Mouse (Mus musculus) left cerebral cortex, postnatal 4 days (tissue): ENCODE results near the gene Pnpla7. TPM values are rescaled to one million over a fixed set of nuclear protein-coding genes. Genes with fewer than 3 reads are reported as not detected.
"Not testable (repeated sequence)": the region's sequence is repeated elsewhere in the genome, so short reads cannot be mapped to it uniquely, and the experiment has no call there.

Source experiments
- DNase-seq: peaks from one replicate; pipeline ENCODE4 v3.0.0-alpha.2; 2022
- intact Hi-C: fragments of 180-260 bp; cut with DNase I; formaldehyde crosslinking; loops from one replicate; pipeline ENCODE4 v1.15.1; 2025
- total RNA-seq, 2 experiments: library from RNA; stranded (reverse); gene quantifications; 2 replicates each; pipeline ENCODE4 v1.2.3; 2021

Pnpla7 gene
- 1 to 10 TPM; 7.0 to 8.4 TPM for total RNA-seq

- intact Hi-C loops: no loop called here
- peak; percentile 71 for DNase-seq
These were observed at the start of gene Pnpla7 for GRCm38 (mm10) chr2:24975704-24976297. TSS of gene Pnpla7 (plus strand) at chr2:24976033.

GRCm38 (mm10) chr2:24926345-24926964 is 49.4 kb upstream of the Pnpla7 start:
- intact Hi-C loops: no loop called here
- DNase-seq: no peak

- intact Hi-C loops: no loop called here
- no peak for DNase-seq
These were observed 48.9 kb upstream of the Pnpla7 start for GRCm38 (mm10) chr2:24926965-24927358.

- intact Hi-C loops: no loop called here
- peak; percentile 22 for DNase-seq
These were observed 47.9 kb upstream of the Pnpla7 start for GRCm38 (mm10) chr2:24927810-24928479.

GRCm38 (mm10) chr2:24929119-24929518 is 46.7 kb upstream of the Pnpla7 start:
- no peak for DNase-seq
- intact Hi-C loops: no loop called here

- no peak for DNase-seq
- intact Hi-C loops: no loop called here
These were observed 46.2 kb upstream of the Pnpla7 start for GRCm38 (mm10) chr2:24929593-24929992.

- intact Hi-C loops: no loop called here
- DNase-seq: no peak
These were observed 41.3 kb upstream of the Pnpla7 start for GRCm38 (mm10) chr2:24934441-24934963.

- DNase-seq: peak; percentile 90
- intact Hi-C loops: no loop called here
These were observed 40.6 kb upstream of the Pnpla7 start, which contains the start of gene Arrdc1 for GRCm38 (mm10) chr2:24935057-24935796. TSS of gene Arrdc1 (minus strand) at chr2:24935252.

- intact Hi-C loops: no loop called here
- DNase-seq: no peak
These were observed 33.7 kb upstream of the Pnpla7 start for GRCm38 (mm10) chr2:24942092-24942491.

GRCm38 (mm10) chr2:24944304-24944703 is 31.5 kb upstream of the Pnpla7 start:
- intact Hi-C loops, DNase-seq: not testable (repeated sequence)

- DNase-seq: peak; percentile 99
- intact Hi-C loops: no loop called here
These were observed 26.2 kb upstream of the Pnpla7 start, which contains the start of gene Zmynd19 for GRCm38 (mm10) chr2:24949421-24950188. TSS of gene Zmynd19 (plus strand) at chr2:24949792.

- intact Hi-C loops: no loop called here
- no peak for DNase-seq
These were observed 25.7 kb upstream of the Pnpla7 start for GRCm38 (mm10) chr2:24950189-24950535.

- intact Hi-C loops: no loop called here
- DNase-seq: no peak
These were observed 23.2 kb upstream of the Pnpla7 start for GRCm38 (mm10) chr2:24952537-24953055.

- intact Hi-C loops: no loop called here
- DNase-seq: peak; percentile 29
These were observed 14.9 kb upstream of the Pnpla7 start for GRCm38 (mm10) chr2:24960910-24961309.

GRCm38 (mm10) chr2:24962304-24963000 is 13.4 kb upstream of the Pnpla7 start, which contains the start of gene Dph7:
TSS of gene Dph7 (plus strand) at chr2:24962400.
- DNase-seq: peak; percentile 90
- intact Hi-C loops: no loop called here

- no peak for DNase-seq
- intact Hi-C loops: no loop called here
These were observed 5.4 kb upstream of the Pnpla7 start for GRCm38 (mm10) chr2:24970386-24970785.

GRCm38 (mm10) chr2:24974452-24974851 is 1.4 kb upstream of the Pnpla7 start:
- intact Hi-C loops: not testable (repeated sequence)
- peak; percentile 11 for DNase-seq

- intact Hi-C loops: no loop called here
- DNase-seq: peak; percentile 98
These were observed 728 bp upstream of the Pnpla7 start, which contains the start of gene Mrpl41 for GRCm38 (mm10) chr2:24974906-24975703. TSS of gene Mrpl41 (minus strand) at chr2:24975098.
